Mouse (Mus musculus) layer of hippocampus, postnatal 36 days (tissue): ENCODE data around the gene Ndufaf5. TPM values are rescaled to one million over a fixed set of nuclear protein-coding genes. Genes with fewer than 3 reads are reported as not detected.

Source experiments
- total RNA-seq, 2 experiments: library from RNA; stranded (reverse); gene quantifications; 2 replicates each; pipeline ENCODE4 v1.2.3; 2021

Gene Ndufaf5
- total RNA-seq, 2 experiments from 2014 or later = 51.7 to 59.3 TPM

Other genes starting within 250 kb of the Ndufaf5 start
- 10 to 100 TPM; 29.6 to 30.6 TPM for gene Tasp1, start 103.8 kb upstream of the Ndufaf5 start, total RNA-seq
- not detected for gene Gm17374, start 18.6 kb upstream of the Ndufaf5 start, total RNA-seq
- gene Esf1, start 85 bp upstream of the Ndufaf5 start, total RNA-seq = 10 to 100 TPM; 24.3 to 24.5 TPM
- not detected for gene Sel1l2, start 219.1 kb downstream of the Ndufaf5 start, total RNA-seq
- 10 to 100 TPM; 52.1 to 53.7 TPM for gene Macrod2, start 224.7 kb downstream of the Ndufaf5 start, total RNA-seq